Mouse (Mus musculus) ES-Bruce4 (cell line): ENCODE results near the gene Kmt5c. TPM values are rescaled to one million over a fixed set of nuclear protein-coding genes. Genes with fewer than 3 reads are reported as not detected.
"Not testable (repeated sequence)": the region's sequence is repeated elsewhere in the genome, so short reads cannot be mapped to it uniquely, and the experiment has no call there.

ENCODE experiments used
- H3K27ac ChIP-seq: 2 replicates; pipeline ENCODE4 v1.5.1; 2012; ENCODE audit warnings: low read length, inconsistent platforms; ENCODE audit not compliant: insufficient read depth
- H3K27me3 ChIP-seq: 2 replicates; pipeline ENCODE4 v1.6.1; 2012; ENCODE audit warnings: mild to moderate bottlenecking, low read length, inconsistent platforms; ENCODE audit not compliant: control insufficient read depth, poor library complexity, insufficient read depth, severe bottlenecking
- H3K36me3 ChIP-seq: 2 replicates; pipeline ENCODE4 v1.6.1; 2012; ENCODE audit warnings: inconsistent platforms, mild to moderate bottlenecking, low read length, moderate library complexity; ENCODE audit not compliant: control insufficient read depth, poor library complexity, insufficient read depth, severe bottlenecking
- H3K4me1 ChIP-seq: one replicate; pipeline ENCODE4 v1.8.1; 2011; ENCODE audit warnings: low read length; ENCODE audit not compliant: control insufficient read depth, insufficient read depth
- H3K4me3 ChIP-seq: 2 replicates; pipeline ENCODE4 v1.5.1; 2011; ENCODE audit warnings: low read depth, mild to moderate bottlenecking, low read length
- H3K9ac ChIP-seq: 2 replicates; pipeline ENCODE4 v1.6.1; 2012; ENCODE audit warnings: low read depth, mild to moderate bottlenecking, inconsistent platforms; ENCODE audit not compliant: poor library complexity, severe bottlenecking
- H3K9me3 ChIP-seq: replicated peaks from 2 replicates; pipeline ENCODE4 v1.6.1; 2012; ENCODE audit warnings: mild to moderate bottlenecking, low read length, inconsistent platforms; ENCODE audit not compliant: control insufficient read depth, poor library complexity, insufficient read depth, severe bottlenecking
- CTCF ChIP-seq: IDR thresholded peaks from one replicate; pipeline ENCODE4 v1.8.1; 2011; ENCODE audit warnings: low read depth, low read length
- EP300 ChIP-seq: IDR thresholded peaks from 2 replicates; pipeline ENCODE4 v1.6.1; 2011; ENCODE audit warnings: low read depth, low read length; ENCODE audit not compliant: insufficient read depth
- POLR2A ChIP-seq: IDR thresholded peaks from one replicate; pipeline ENCODE4 v1.8.1; 2011; ENCODE audit warnings: low read length; ENCODE audit not compliant: insufficient read depth
- polyA plus RNA-seq: library from polyadenylated mRNA; stranded (reverse); fragments of >200 nt; gene quantifications from 2 replicates; pipeline ENCODE4 v1.2.4, GENCODE M21; 2011; ENCODE audit warnings: low read depth; ENCODE audit not compliant: missing spikeins, insufficient read depth, insufficient read length

Gene Kmt5c
- polyA plus RNA-seq, 1 experiment = 72.3 TPM

DNA sequence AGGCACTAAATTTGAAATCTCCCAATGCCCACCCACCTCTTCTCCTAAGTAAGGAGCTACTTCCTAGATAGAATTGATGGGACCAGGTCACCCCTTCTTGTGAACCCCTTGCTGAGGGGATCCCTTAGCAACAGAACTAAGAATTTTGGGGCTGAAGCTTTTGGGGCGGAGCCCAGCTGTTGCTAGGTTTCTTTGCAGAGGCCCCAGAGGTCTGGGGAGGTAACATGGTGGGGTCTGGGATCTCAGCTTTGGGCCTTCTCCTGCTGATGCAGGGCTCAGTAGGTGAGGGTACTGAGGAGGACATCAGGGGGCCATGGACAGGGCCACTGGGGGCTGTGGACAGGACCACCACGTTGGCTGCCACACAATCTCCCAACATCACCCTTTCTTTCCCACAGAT, 42.8 kb downstream of the Kmt5c start, which contains the start of the genes Il11 and Tmem190:
Gene Il11, minus strand, starts transcription at position 101 of the 400 bp plus-strand sequence.
Gene Tmem190, plus strand, starts transcription at position 179 of the 400 bp plus-strand sequence.
- Histone ChIP-seq H3K9me3 (no peaks in the 10 kb centered on the region), H3K9ac (no peak within 1 kb of the TSS), H3K27me3 (no peaks in the 10 kb centered on the region), H3K4me1 (no peaks in the 10 kb centered on the region), H3K36me3 (no peaks in the 10 kb centered on the region), H3K27ac (no peak within 1 kb of the TSS), H3K4me3 (no peak within 1 kb of the TSS)
- TF ChIP-seq CTCF (no peak), POLR2A (no peak), EP300 (no peak)

DNA sequence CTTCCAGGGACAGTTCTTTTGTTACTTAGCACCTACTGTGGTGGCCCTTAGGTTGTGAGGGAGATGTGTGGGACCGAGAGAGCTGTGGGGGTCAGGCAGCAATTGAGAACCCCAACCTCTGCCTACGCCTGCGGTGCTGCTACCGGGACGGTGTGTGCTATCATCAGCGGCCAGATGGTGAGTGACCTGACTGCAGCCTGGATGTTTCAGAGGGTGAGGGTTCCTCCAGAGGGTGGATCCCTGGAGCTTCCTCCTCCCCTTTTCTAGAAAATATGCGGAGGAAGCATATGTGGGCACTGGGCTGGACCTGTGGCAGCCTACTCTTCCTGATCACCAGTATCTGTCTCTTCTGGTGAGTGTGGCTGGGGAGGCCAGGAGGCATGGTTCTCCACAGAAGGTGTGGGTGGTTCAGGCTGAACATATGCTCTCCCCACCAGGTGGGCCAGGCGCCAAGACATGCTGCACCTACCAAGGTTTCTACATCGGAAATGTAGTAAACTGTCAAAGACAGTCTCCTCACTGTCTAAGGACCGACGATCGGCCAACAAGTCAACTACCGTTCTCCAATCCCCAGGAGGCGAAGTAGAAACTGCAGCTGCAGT, 43.9 kb downstream of the Kmt5c start:
- no peaks in the 10 kb centered on the region for H3K4me1 ChIP-seq
- H3K9ac ChIP-seq = no peak overlapping the region
- no peaks in the 10 kb centered on the region for H3K27me3 ChIP-seq
- H3K4me3 ChIP-seq = no peak overlapping the region
- no peaks in the 10 kb centered on the region for H3K36me3 ChIP-seq
- no peak overlapping the region for H3K27ac ChIP-seq
- H3K9me3 ChIP-seq = no peaks in the 10 kb centered on the region
- TF ChIP-seq EP300 = no peak
- TF ChIP-seq CTCF = no peak
- no peak for TF ChIP-seq POLR2A

DNA sequence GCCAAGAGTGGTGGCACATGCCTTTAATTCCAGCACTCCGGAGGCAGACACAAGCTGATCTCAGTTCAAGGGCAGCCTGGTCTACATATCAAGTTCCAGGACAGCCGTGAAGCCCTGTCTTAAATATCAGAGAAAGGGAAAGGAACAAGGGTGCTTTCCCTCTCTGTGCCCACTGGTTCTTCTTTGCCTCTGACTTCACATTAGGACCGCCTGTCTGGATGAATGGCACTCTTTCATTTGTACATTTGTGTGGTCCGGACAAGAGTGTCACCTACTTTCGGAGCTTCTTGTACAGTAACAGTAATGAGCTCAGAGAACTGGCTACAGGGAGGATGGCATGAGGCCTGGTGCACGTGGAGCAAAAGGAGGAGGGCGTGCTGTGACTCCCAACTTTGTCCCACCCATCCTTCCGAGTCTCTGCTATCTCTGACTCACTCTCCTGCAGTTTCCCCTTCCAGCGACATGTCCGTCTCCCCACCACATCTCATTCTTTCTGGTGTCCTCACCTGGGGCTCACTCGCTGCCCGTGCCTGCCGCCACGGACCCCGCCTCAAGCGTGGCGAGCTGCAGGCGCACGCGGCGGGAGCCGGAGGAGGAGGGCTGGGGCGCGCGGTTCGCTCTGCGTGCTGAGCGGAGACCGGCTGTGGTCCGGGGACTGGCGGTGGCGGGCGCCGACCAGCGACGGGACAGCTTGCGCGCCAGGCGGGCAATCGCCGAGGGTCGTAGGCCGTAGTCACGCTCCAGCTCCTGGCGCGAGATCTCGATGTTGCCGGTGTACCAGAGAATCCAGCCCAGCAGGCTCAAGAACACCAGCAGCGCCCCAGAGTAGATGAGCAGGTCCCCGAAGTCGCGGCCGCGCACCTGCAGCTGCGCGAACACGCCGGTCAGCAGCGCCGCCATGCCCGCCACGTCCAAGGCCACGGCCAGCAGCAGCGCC, 48.9 kb downstream of the Kmt5c start:
- Histone ChIP-seq H3K36me3 (peaks cover 8% of the 10 kb centered on the region), H3K4me1 (no peaks in the 10 kb centered on the region)

DNA sequence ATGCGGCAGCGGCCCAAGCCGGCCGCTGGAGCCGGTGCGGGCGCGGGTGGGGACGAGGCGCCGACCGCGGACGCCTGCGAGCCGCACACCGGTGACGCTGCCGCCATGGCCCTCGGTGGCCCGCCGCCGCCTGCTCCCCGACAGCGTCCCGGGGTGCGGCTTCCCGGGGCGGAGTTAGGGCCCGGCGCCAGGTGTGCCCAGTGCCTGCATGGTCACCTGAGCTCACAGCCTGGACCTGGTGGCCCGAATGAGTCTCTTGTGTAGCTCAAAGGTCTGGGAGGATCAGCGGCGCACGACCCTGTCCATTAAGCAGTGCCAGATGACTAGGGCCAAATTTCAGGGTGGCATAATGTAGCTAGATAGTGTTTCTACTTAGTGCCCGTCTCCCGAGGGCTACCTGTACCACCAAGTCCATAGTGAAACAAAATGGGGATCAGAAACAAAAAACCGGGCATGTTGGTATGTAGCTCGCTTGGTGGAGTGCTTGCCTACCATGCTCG, 49.6 kb downstream of the Kmt5c start, which contains the start of gene Tmem238:
Gene Tmem238, minus strand, starts transcription at position 221 of the 500 bp plus-strand sequence.
- no peaks in the 10 kb centered on the region for H3K4me1 ChIP-seq
- H3K27ac ChIP-seq = peak within 1 kb of the TSS; percentile 41
- H3K4me3 ChIP-seq = peak within 1 kb of the TSS; percentile 90
- H3K9ac ChIP-seq = peak within 1 kb of the TSS; percentile 86
- peaks cover 15% of the 10 kb centered on the region for H3K36me3 ChIP-seq
- no peaks in the 10 kb centered on the region for H3K9me3 ChIP-seq
- no peaks in the 10 kb centered on the region for H3K27me3 ChIP-seq
- TF ChIP-seq POLR2A (peak; percentile 23), CTCF (no peak)

More for the DNA sequence above, 48.9 kb downstream of the Kmt5c start:
- no peak for TF ChIP-seq CTCF
- TF ChIP-seq EP300 = no peak
- no peak for TF ChIP-seq POLR2A
- H3K9me3 ChIP-seq = no peaks in the 10 kb centered on the region
- peak overlapping the region; percentile 86 for H3K9ac ChIP-seq
- H3K27me3 ChIP-seq = no peaks in the 10 kb centered on the region
- peak overlapping the region; percentile 90 for H3K4me3 ChIP-seq
- peak overlapping the region; percentile 41 for H3K27ac ChIP-seq

DNA sequence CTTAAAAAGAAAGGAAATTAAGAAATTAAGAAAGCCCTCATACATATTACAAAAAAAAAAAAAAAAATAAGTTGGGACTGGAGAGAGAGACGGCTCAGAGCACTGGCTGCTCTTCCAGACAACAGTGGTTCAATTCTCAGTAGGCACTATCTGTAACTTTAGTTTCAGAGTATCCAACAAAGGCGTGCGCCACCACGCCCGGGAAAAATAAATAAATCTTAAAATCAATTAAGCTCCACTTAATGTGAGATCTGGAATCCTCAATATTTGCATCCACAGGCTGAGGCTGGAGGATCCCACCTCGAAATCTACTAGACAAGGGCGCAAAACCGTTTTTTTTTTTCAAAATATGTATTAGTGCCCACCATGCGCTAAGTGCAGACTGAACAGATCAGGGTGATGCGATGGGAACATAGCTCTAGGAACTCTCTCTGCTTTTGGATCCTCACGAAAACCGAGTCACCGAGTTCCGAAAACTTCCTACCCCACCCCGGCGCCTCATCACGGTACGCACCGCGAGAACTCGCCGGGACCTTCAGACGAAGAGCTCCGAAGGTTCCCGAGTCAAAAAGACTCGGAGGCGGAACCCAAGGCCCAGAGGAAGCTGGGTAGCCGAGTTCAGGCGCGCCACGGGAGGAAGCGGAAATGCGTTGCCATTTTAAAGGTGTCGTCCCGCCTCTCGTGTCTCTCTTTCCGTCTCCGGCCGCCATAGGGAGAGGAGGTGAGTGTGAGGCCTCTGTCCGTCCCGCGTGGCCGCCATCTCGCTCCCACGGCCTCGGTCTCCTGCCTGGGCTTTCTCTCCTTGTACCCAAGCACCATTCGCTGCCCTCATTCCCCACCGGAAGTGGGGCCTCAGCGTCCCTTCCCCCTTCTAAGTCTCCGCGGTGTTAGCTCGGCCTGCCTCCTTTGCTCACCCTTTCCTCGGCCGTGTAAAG, 52.6 kb downstream of the Kmt5c start, which contains the start of gene Rpl28:
Gene Rpl28, plus strand, starts transcription at position 597 of the 935 bp plus-strand sequence.
- H3K4me3 ChIP-seq = peak within 1 kb of the TSS; percentile 99
- no peaks in the 10 kb centered on the region for H3K4me1 ChIP-seq
- H3K27me3 ChIP-seq = no peaks in the 10 kb centered on the region
- TF ChIP-seq EP300 (no peak), POLR2A (peak; percentile 83), CTCF (no peak)
- peaks cover 42% of the 10 kb centered on the region for H3K36me3 ChIP-seq
- no peaks in the 10 kb centered on the region for H3K9me3 ChIP-seq
- H3K27ac ChIP-seq = peak within 1 kb of the TSS; percentile 97
- H3K9ac ChIP-seq = peak within 1 kb of the TSS; percentile 98

DNA sequence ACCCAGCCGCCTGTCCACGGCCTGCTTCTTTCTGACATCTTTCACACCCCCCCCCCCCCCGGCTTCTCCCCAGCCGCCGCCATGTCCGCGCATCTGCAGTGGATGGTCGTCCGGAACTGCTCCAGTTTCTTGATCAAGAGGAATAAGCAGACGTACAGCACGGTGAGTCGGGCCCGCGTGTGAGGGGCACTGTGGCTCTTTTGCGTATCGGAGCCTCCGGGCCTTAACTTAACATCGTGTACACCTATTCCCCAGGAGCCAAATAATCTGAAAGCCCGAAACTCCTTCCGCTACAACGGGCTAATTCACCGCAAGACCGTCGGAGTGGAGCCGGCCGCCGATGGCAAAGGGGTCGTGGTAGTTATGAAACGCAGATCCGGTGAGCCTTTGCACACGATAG, 53.3 kb downstream of the Kmt5c start:
- Histone ChIP-seq H3K27ac (peak overlapping the region; percentile 39), H3K4me3 (peak overlapping the region; percentile 99), H3K36me3 (peaks cover 45% of the 10 kb centered on the region), H3K9ac (peak overlapping the region; percentile 98)
- not testable (repeated sequence) for H3K9me3 ChIP-seq, H3K27me3 ChIP-seq, H3K4me1 ChIP-seq
